Mouse (Mus musculus) liver, embryonic 16.5 days (tissue): ENCODE measurements around the gene Hint3. TPM values are rescaled to one million over a fixed set of nuclear protein-coding genes. Genes with fewer than 3 reads are reported as not detected.
"Not testable (repeated sequence)": the region's sequence is repeated elsewhere in the genome, so short reads cannot be mapped to it uniquely, and the experiment has no call there.

ENCODE experiments used
- ATAC-seq: fragments of 200-750 bp; cut with Nextera tagmentation; 2 replicates; pipeline ENCODE4 v1.8.0; 2017; ENCODE audit warnings: low read depth, mild to moderate bottlenecking, moderate number of reproducible peaks, moderate library complexity
- H3K27ac ChIP-seq: fragments of 300-500 bp; sonication (generic); 2 replicates; pipeline ENCODE4 v1.5.1; 2014; ENCODE audit warnings: mild to moderate bottlenecking, low read length
- H3K27me3 ChIP-seq: fragments of 300-500 bp; sonication (generic); 2 replicates; pipeline ENCODE4 v1.6.1; 2014; ENCODE audit warnings: low read depth, low read length, mixed read lengths; ENCODE audit not compliant: control insufficient read depth, insufficient read depth
- H3K36me3 ChIP-seq: fragments of 300-500 bp; sonication (generic); 2 replicates; pipeline ENCODE4 v1.6.1; 2014; ENCODE audit warnings: mild to moderate bottlenecking; ENCODE audit not compliant: control insufficient read depth, insufficient read depth
- H3K4me1 ChIP-seq: fragments of 300-500 bp; sonication (generic); 2 replicates; pipeline ENCODE4 v1.6.1; 2014; ENCODE audit warnings: low read depth, low read length, mixed read lengths; ENCODE audit not compliant: control insufficient read depth
- H3K4me2 ChIP-seq: fragments of 300-500 bp; sonication (generic); 2 replicates; pipeline ENCODE4 v1.6.1; 2014; ENCODE audit warnings: low read depth, low read length, mixed read lengths
- H3K4me3 ChIP-seq: fragments of 300-500 bp; sonication (generic); 2 replicates; pipeline ENCODE4 v1.5.1; 2014; ENCODE audit warnings: low read depth, mild to moderate bottlenecking, low read length
- H3K9ac ChIP-seq: fragments of 300-500 bp; sonication (generic); 2 replicates; pipeline ENCODE4 v1.6.1; 2014; ENCODE audit warnings: low read depth, low read length
- H3K9me3 ChIP-seq: fragments of 300-500 bp; sonication (generic); replicated peaks from 2 replicates; pipeline ENCODE4 v1.6.1; 2016; ENCODE audit warnings: low read length; ENCODE audit not compliant: control insufficient read depth
- WGBS: fragments of 180-500 bp; shearing (Covaris S2); extraction: QIAGEN DNeasy Blood & Tissue Kit; methylation state at CpG from one replicate; pipeline ENCODE4 v1.1.7; 2014; ENCODE audit not compliant: insufficient replicate concordance; 5-methylcytosine and 5-hydroxymethylcytosine counted together
- polyA plus RNA-seq: library from polyadenylated mRNA; unstranded; fragments of >200 nt; fragmentation: Nextera tagmentation; extraction: Ambion mirVana; gene quantifications from 2 replicates; pipeline ENCODE4 v1.2.1, GENCODE M21; 2015

Hint3 gene
- polyA plus RNA-seq, result 17.0 and 17.1 TPM in 2 replicates

DNA sequence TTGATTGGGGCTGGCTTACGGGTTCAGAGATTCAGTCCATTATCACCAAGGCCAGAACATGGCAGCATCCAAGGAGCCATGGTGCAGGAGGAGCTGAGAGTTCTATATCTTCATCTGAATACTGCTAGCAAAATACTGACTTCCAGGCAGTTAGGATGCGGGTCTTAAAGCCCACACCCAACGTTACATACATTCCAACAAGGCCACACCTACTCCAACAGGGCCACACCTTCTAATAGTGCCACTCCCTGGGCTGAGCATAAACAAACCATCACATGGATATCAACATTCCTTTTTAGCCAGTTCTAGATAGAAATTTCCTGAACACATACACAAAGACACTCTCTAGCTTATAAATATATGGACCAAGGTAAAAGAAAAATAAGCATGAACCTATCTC, at the start of gene Hint3:
Hint3 (minus strand) TSS at position 120 of the 400 bp plus-strand sequence.
- Histone ChIP-seq H3K9me3 (no peaks in the 10 kb centered on the region), H3K4me2 (no peak within 1 kb of the TSS), H3K27ac (no peak within 1 kb of the TSS), H3K9ac (no peak within 1 kb of the TSS), H3K36me3 (no peaks in the 10 kb centered on the region), H3K27me3 (no peaks in the 10 kb centered on the region), H3K4me1 (peaks cover 13% of the 10 kb centered on the region), H3K4me3 (no peak within 1 kb of the TSS)
- peak; percentile 65 for ATAC-seq
- 61% methylated on average over 3 of the region's 3 CpGs for WGBS

DNA sequence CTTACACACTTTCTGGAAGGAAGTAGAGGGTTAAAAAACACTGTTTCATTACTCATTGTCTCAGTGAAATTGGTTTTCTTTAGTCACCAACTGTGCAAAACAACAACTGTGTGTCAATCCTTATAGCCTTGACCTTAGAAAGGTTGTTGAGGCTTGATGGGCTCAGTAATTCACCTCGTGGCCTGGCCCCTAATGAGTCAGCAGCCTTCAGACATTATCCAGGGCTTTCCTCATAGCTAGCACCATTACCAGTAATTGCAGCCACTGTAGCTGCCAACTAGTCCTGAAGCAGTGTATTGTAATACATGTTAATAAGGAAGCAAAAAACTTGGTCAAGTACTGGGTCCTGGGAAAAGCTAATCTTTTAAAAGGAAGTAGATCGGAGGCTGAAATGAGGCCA, 48.6 kb upstream of the Hint3 start:
- WGBS, result 58% methylated on average over 2 of the region's 2 CpGs
- Histone ChIP-seq H3K9ac (no peak overlapping the region), H3K27ac (no peak overlapping the region), H3K9me3 (no peaks in the 10 kb centered on the region), H3K4me2 (no peak overlapping the region), H3K36me3 (no peaks in the 10 kb centered on the region; the same call in 1 of the 2 replicates), H3K4me3 (no peak overlapping the region), H3K27me3 (no peaks in the 10 kb centered on the region), H3K4me1 (no peaks in the 10 kb centered on the region)
- no peak for ATAC-seq

DNA sequence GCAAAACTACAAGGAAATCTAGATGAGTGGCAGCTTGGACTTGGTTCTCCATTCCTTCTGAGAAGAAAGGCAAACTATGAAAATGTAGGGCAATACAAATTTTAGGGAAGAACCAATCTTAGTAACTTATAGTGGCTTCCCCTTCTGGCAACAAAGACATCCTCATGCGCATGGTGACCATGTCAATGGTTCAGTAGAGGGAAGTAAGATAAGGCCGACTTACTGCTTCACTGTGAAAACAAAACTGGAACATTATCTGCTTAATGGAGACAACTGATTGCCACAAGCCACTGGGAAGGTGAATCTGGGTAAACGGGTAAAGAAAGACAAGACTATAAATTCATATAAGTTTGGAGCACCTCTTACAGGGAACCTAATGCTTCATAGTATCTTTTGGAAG, 45.4 kb upstream of the Hint3 start:
- 0 out of 2 replicates have a peak, but pooled peaks have one; percentile 11 for ATAC-seq
- Histone ChIP-seq H3K36me3 (no peaks in the 10 kb centered on the region), H3K4me2 (no peak overlapping the region), H3K9ac (no peak overlapping the region), H3K27ac (no peak overlapping the region), H3K9me3 (no peaks in the 10 kb centered on the region), H3K27me3 (no peaks in the 10 kb centered on the region), H3K4me1 (no peaks in the 10 kb centered on the region), H3K4me3 (no peak overlapping the region)
- WGBS, result 24% methylated on average over 3 of the region's 3 CpGs

DNA sequence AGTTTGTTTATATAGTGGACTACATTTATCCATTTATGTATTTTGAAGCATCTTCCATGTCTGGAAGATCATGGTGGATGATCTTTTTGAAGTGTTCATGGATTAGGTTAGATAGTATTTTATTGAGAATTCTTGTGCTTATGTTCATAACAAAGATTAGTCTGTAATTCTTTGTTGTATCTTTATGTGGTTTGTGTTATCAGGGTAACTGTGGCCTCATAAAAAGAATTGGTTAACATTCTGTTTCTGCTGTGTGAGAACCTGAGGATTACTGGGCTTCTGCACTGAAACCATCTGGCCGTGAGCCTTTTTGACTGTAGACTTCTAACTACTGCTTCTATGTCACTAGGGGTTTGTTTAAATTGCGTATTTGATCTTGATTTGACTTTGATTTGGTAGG, 37.1 kb upstream of the Hint3 start:
- no peak for ATAC-seq
- WGBS, result 89% methylated on average over 2 of the region's 2 CpGs
- no peak overlapping the region for H3K9ac ChIP-seq
- no peaks in the 10 kb centered on the region for H3K9me3 ChIP-seq
- no peak overlapping the region for H3K27ac ChIP-seq
- no peak overlapping the region for H3K4me3 ChIP-seq
- H3K4me1 ChIP-seq, result no peaks in the 10 kb centered on the region
- no peak overlapping the region for H3K4me2 ChIP-seq
- H3K27me3 ChIP-seq, result no peaks in the 10 kb centered on the region
- no peaks in the 10 kb centered on the region; the same call in 1 of the 2 replicates for H3K36me3 ChIP-seq

DNA sequence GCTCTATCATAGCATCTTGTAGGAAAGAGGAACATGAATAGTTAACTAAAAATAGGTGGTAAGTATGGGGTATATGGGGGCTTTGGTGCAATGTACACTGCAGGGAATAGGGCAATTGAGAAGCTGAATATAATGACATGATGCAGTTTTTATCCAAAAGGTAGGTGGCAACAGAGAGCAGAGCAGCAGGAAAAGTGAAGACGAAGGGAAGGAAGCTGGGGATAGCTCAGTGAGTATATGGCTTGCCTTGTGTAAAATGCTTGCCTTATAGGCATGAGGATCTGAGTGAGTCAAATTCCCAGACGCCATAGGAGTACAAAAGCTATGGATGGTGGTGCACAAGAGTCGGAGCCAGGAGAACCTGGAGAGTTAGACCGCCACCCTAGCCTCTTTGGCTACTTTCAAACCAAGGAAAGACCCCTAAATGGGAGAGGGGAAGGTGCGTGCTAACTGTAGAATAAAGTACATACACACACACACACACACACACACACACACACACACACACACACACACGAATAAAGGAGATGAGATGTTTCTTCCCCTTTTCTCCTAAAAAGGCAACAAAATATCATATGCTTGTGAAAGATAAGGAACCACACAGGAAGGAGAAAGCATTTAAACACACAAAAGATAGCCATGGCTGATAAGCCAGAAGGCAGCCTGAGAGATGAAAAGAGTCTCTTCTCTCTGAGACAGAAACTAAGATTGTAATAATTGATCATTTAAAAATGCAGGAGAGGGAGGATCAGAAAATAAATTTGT, 31.3 kb upstream of the Hint3 start:
- no peak overlapping the region for H3K27ac ChIP-seq
- H3K4me3 ChIP-seq, result no peak overlapping the region
- H3K9me3 ChIP-seq, result no peaks in the 10 kb centered on the region
- H3K4me2 ChIP-seq, result no peak overlapping the region
- no peak overlapping the region for H3K9ac ChIP-seq
- peaks cover 7% of the 10 kb centered on the region; the same call in 1 of the 2 replicates for H3K36me3 ChIP-seq
- no peaks in the 10 kb centered on the region for H3K27me3 ChIP-seq
- no peak for ATAC-seq
- H3K4me1 ChIP-seq, result no peaks in the 10 kb centered on the region; the same call in 1 of the 2 replicates
- 15% methylated on average over 6 of the region's 6 CpGs for WGBS

DNA sequence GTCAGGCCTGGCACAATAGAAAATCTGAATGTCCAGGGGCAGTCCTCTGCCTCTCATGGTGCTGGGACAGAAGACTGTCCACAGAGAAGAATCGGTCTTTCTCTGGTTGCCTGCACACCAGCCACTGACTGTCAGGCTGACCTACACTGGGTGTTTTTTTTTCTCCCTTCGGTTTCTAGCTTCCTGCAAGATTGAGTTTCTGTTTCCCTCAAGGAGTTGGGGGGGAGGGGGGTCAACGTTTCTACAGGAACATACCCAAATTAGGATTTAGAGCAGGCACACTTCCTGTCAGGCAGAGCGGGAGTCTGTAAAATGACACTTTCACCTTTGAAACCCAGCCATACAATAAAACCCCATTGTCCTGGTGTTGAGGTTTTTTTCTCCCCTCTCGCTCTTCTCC, 26.2 kb upstream of the Hint3 start:
- Histone ChIP-seq H3K4me2 (peak overlapping the region; percentile 39), H3K27ac (no peak overlapping the region), H3K9ac (0 out of 2 replicates have a peak overlapping the region, but pooled peaks have one; percentile 34), H3K4me1 (no peaks in the 10 kb centered on the region; the same call in none of the 2 replicates), H3K36me3 (peaks cover 23% of the 10 kb centered on the region), H3K4me3 (peak overlapping the region; percentile 33; the same call in 1 of the 2 replicates), H3K9me3 (no peaks in the 10 kb centered on the region), H3K27me3 (no peaks in the 10 kb centered on the region)
- WGBS, result 10% methylated on average over 5 of the region's 5 CpGs
- 0 out of 2 replicates have a peak, but pooled peaks have one; percentile 21 for ATAC-seq

DNA sequence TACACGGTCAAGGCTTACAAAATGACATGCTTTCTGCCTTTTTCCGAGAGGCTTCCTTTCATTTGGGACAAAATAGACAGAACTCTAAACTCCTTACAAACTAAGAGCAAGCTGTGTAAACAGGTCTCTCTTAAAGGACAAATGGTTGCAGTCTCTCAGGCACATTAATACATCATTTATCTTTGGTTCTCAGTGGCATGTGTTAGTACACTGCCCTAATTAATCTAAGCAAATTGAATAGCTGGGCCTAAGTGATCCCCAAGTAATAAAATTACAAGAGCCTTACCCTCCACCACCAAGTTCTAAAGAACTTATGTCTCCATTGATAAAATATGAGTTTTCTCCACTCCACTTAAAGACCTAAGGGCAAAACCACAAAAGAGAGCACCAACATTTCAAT, 18.2 kb upstream of the Hint3 start:
- ATAC-seq, result no peak
- Histone ChIP-seq H3K36me3 (peaks cover 11% of the 10 kb centered on the region), H3K9me3 (no peaks in the 10 kb centered on the region), H3K4me3 (no peak overlapping the region), H3K4me1 (no peaks in the 10 kb centered on the region), H3K27me3 (no peaks in the 10 kb centered on the region), H3K27ac (no peak overlapping the region), H3K4me2 (no peak overlapping the region), H3K9ac (no peak overlapping the region)
- 71% methylated on average over 2 of the region's 2 CpGs for WGBS

DNA sequence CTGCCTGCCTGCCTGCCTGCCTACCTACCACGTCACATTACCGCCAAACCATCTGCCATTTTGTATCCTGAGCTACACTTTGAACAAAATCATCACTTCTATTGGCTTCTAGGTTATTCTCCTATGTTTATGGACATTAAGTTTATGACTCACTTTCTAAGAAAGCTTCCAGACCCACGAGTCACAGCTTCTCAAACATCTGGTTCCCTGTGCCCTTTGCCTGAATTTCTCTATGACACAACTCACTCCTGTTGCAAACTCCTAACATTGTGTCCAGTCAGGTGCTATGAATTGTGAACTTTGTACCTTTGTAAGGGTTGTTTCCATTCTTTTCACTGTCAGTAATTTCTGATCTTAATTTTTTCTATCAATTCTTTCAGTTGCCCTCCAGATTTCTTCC, 8.8 kb upstream of the Hint3 start:
- Histone ChIP-seq H3K9me3 (no peaks in the 10 kb centered on the region), H3K27ac (no peak overlapping the region), H3K27me3 (no peaks in the 10 kb centered on the region), H3K4me2 (no peak overlapping the region), H3K4me3 (no peak overlapping the region), H3K9ac (no peak overlapping the region), H3K4me1 (no peaks in the 10 kb centered on the region), H3K36me3 (no peaks in the 10 kb centered on the region)
- WGBS, result 67% methylated on average over 3 of the region's 3 CpGs
- ATAC-seq, result no peak

DNA sequence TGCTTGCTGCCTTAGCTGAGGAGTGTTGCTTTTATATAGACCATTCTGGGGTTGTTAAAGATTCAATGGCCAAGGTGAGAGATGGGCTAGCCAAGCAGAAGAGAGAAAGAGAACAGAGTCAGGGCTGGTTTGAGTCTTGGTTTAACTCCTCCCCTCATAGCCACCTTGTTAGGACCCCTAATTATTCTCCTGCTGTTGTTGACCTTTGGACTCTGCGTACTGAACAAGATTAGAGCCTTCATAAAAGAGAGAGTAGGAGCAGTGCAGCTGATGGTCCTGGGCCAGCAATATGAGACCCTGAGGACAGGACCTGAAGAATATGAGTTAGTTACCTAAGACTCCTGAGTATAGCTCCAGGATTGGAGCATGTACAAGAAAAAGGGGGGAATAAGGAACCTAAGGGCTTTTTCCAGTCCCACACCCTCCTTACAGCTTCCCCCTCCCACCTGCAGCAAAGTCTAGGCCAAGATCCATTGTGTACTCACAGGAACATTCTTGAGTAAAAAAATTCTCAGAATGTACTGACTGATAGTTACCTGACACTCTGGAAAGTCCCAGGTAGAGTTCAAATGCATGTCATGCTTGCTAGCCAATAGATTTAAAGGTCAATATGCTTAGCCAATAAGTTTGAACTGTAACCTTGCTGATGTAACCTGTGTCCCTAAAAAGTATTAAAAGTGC, 7.2 kb upstream of the Hint3 start:
- not testable (repeated sequence) for H3K4me2 ChIP-seq, H3K36me3 ChIP-seq, H3K9ac ChIP-seq, ATAC-seq, H3K4me3 ChIP-seq, H3K9me3 ChIP-seq, H3K27ac ChIP-seq, H3K27me3 ChIP-seq
- H3K4me1 ChIP-seq, result peaks cover 13% of the 10 kb centered on the region
- WGBS, result 77% methylated on average over 1 of the region's 1 CpGs
